Mouse (Mus musculus): ENCODE data around the gene Smndc1. TPM values are rescaled to one million over a fixed set of nuclear protein-coding genes. Genes with fewer than 3 reads are reported as not detected.

Smndc1 gene
- polyA plus RNA-seq, 1 experiment from 2014 or later, result 35.8 TPM

DNA sequence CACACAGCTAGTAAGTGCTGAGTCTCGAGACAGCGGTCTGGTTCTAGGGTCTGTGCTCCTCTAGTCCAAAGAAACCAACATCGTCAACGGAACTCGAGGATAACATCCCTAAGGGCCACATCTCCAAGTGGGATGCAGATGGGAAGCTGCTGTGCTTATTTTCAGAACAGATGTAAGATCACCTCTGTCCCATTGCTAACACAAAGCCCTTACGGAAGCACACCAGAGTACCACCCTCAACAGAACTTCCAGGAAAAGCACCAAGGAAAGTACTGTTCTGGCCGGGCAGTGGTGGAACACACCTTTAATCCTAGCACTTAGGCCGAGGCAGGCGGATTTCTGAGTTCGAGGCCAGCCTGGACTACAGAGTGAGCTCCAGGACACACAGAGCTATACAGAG is 12.0 kb downstream of the Smndc1 start:
- 86% methylated on average over 10 of the region's 10 CpGs for WGBS
- TF ChIP-seq EP300 (IDR thresholded peaks at IDR 0.05), result no peak
- TF ChIP-seq CTCF (IDR thresholded peaks at IDR 0.05), result no peak
- Histone ChIP-seq H3K9me3 (ENCODE audit: low read length) (no peaks in the 10 kb centered on the region), H3K27ac (ENCODE audit: low read length) (no peak overlapping the region), H3K4me1 (ENCODE audit: insufficient read depth, low read depth, low read length) (no peaks in the 10 kb centered on the region), H3K27me3 (replicated peaks; ENCODE audit: insufficient read depth, low read length) (no peaks in the 10 kb centered on the region), H3K4me2 (replicated peaks; ENCODE audit: low read depth, low read length) (no peak overlapping the region), H3K36me3 (ENCODE audit: insufficient read depth, low read length) (peaks cover 12% of the 10 kb centered on the region; the same call in 1 of the 2 replicates), H3K4me3 (ENCODE audit: low read depth, low read length) (no peak overlapping the region), H3K9ac (replicated peaks; ENCODE audit: low read depth) (no peak overlapping the region)
- no peak for DNase-seq (ENCODE audit: low spot score)
- ATAC-seq, result no peak

DNA sequence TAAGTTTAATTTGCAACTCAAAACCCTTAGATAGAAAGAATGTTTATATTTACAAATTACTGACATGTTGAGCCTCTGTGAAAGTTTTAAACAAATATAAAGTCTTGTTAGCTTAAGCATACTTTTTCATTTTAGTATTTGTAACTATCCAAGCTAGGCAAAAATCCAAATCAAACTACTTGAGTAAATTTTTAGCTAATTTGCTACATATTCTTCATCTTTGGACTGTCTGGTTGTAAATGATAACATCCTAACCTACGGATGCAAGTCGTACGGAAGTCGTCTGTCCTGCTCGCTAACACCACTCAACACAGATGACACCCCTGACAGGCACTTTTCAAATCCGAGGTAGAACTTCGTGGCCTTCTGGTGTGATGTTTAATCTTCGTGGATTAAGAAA is 12.7 kb downstream of the Smndc1 start:
- Histone ChIP-seq H3K9me3 (ENCODE audit: low read length) (no peaks in the 10 kb centered on the region), H3K36me3 (ENCODE audit: insufficient read depth, low read length) (0 out of 2 replicates have a peak, but pooled peaks cover 6% of the 10 kb centered on the region), H3K4me3 (ENCODE audit: low read depth, low read length) (no peak overlapping the region), H3K27ac (ENCODE audit: low read length) (no peak overlapping the region), H3K4me2 (replicated peaks; ENCODE audit: low read depth, low read length) (no peak overlapping the region), H3K9ac (replicated peaks; ENCODE audit: low read depth) (no peak overlapping the region), H3K4me1 (ENCODE audit: insufficient read depth, low read depth, low read length) (no peaks in the 10 kb centered on the region), H3K27me3 (replicated peaks; ENCODE audit: insufficient read depth, low read length) (no peaks in the 10 kb centered on the region)
- DNase-seq (ENCODE audit: low spot score) (no peak), ATAC-seq (no peak)
- TF ChIP-seq CTCF (IDR thresholded peaks at IDR 0.05), result no peak
- no peak for TF ChIP-seq EP300 (IDR thresholded peaks at IDR 0.05)
- 64% methylated on average over 8 of the region's 8 CpGs for WGBS

GRCm38 (mm10) chr19:53375816-53376215 is 14.6 kb downstream of the Smndc1 start:
- Histone ChIP-seq H3K4me3 (ENCODE audit: low read depth, low read length) (no peak overlapping the region), H3K4me2 (replicated peaks; ENCODE audit: low read depth, low read length) (no peak overlapping the region), H3K9me3 (ENCODE audit: low read length) (no peaks in the 10 kb centered on the region), H3K36me3 (ENCODE audit: insufficient read depth, low read length) (0 out of 2 replicates have a peak, but pooled peaks cover 6% of the 10 kb centered on the region), H3K27me3 (replicated peaks; ENCODE audit: insufficient read depth, low read length) (no peaks in the 10 kb centered on the region), H3K27ac (ENCODE audit: low read length) (no peak overlapping the region), H3K9ac (replicated peaks; ENCODE audit: low read depth) (no peak overlapping the region), H3K4me1 (ENCODE audit: insufficient read depth, low read depth, low read length) (no peaks in the 10 kb centered on the region)
- DNase-seq (ENCODE audit: low spot score), result no peak
- no peak for TF ChIP-seq CTCF (IDR thresholded peaks at IDR 0.05)
- TF ChIP-seq EP300 (IDR thresholded peaks at IDR 0.05), result no peak
- ATAC-seq, result no peak
- 90% methylated on average over 9 of the region's 9 CpGs for WGBS

DNA sequence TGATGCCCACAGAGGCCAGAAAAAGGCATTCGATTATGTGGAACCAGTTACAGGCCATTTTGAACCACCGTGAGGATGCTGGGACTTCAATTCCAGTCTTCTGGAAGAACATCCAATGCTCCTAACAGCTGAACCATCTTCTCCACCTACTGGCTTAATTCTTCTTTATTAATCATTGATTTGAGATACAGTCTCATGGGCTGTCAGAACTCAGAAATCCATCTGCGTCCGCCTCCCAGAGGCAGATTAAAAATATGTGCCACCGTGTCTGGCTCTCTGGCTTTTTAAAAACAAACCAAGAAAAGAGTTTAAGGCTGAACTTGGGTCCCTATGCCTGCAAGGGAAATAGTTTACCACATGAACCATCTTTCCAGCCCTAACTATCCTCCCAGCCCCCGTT is 15.1 kb downstream of the Smndc1 start:
- H3K36me3 ChIP-seq (ENCODE audit: insufficient read depth, low read length), result 0 out of 2 replicates have a peak, but pooled peaks cover 6% of the 10 kb centered on the region
- WGBS, result 91% methylated on average over 6 of the region's 6 CpGs
- TF ChIP-seq EP300 (IDR thresholded peaks at IDR 0.05) (no peak), CTCF (IDR thresholded peaks at IDR 0.05) (no peak)

DNA sequence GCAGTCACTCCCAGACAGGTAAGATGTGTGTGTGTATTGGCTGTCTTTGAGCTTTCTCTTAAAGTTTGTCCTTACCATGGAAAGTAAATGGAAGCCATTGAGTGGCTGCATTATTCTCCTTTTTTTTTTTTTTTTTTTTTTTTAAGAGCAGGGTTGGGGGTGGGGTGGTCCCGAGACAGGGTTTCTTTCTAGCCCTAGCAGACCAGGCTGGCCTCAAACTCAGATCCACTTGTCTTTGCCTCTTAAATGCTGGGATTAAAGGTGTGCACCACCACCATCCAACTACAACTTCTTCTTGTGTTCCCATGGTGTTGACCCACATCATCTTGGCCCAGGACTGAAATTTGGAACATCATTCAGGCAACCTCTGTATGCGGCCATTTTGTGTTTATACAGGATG is 16.8 kb downstream of the Smndc1 start:
- no peak for DNase-seq (ENCODE audit: low spot score)
- no peaks in the 10 kb centered on the region for H3K27me3 ChIP-seq (replicated peaks; ENCODE audit: insufficient read depth, low read length)

More for the DNA sequence above, 15.1 kb downstream of the Smndc1 start:
- no peak overlapping the region for H3K4me2 ChIP-seq (replicated peaks; ENCODE audit: low read depth, low read length)
- no peak overlapping the region for H3K9ac ChIP-seq (replicated peaks; ENCODE audit: low read depth)
- H3K4me3 ChIP-seq (ENCODE audit: low read depth, low read length), result no peak overlapping the region
- no peaks in the 10 kb centered on the region for H3K9me3 ChIP-seq (ENCODE audit: low read length)
- no peak for ATAC-seq
- no peak overlapping the region for H3K27ac ChIP-seq (ENCODE audit: low read length)
- DNase-seq (ENCODE audit: low spot score), result no peak
- no peaks in the 10 kb centered on the region for H3K27me3 ChIP-seq (replicated peaks; ENCODE audit: insufficient read depth, low read length)
- no peaks in the 10 kb centered on the region for H3K4me1 ChIP-seq (ENCODE audit: insufficient read depth, low read depth, low read length)

DNA sequence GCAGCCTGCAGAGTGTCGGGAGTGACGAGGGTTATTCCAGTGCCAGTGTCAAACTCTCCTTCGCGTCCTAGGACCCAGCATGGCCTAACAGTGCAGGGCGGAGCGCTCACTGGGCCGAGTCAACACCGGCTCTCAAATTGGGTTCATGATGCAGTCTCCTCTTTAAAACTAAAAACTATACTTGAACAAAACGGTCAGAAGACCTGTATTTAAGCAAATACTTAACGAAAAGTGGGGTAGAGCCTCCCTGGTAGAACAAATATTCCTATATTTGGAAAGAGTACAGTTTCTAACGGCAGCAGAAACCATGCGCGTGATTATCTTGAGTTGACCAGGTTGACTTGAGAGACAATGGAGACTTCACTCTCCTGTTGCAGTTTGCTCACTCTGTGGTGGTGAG is 18.7 kb downstream of the Smndc1 start, which contains the start of gene Gm10197:
TSS of gene Gm10197 (minus strand) at position 101 of the 400 bp plus-strand sequence.
- no peaks in the 10 kb centered on the region for H3K4me1 ChIP-seq (ENCODE audit: insufficient read depth, low read depth, low read length)
- 67% methylated on average over 13 of the region's 13 CpGs for WGBS
- H3K27me3 ChIP-seq (replicated peaks; ENCODE audit: insufficient read depth, low read length), result no peaks in the 10 kb centered on the region
- no peak within 1 kb of the TSS for H3K27ac ChIP-seq (ENCODE audit: low read length)
- no peaks in the 10 kb centered on the region for H3K9me3 ChIP-seq (ENCODE audit: low read length)
- no peak for DNase-seq (ENCODE audit: low spot score)
- ATAC-seq, result no peak
- H3K4me2 ChIP-seq (replicated peaks; ENCODE audit: low read depth, low read length), result no peak within 1 kb of the TSS
- H3K36me3 ChIP-seq (ENCODE audit: insufficient read depth, low read length), result no peaks in the 10 kb centered on the region
- H3K4me3 ChIP-seq (ENCODE audit: low read depth, low read length), result no peak within 1 kb of the TSS
- no peak for TF ChIP-seq CTCF (IDR thresholded peaks at IDR 0.05)
- no peak within 1 kb of the TSS for H3K9ac ChIP-seq (replicated peaks; ENCODE audit: low read depth)

More for the DNA sequence above, 16.8 kb downstream of the Smndc1 start:
- H3K4me2 ChIP-seq (replicated peaks; ENCODE audit: low read depth, low read length), result no peak overlapping the region
- H3K27ac ChIP-seq (ENCODE audit: low read length), result no peak overlapping the region
- no peaks in the 10 kb centered on the region for H3K9me3 ChIP-seq (ENCODE audit: low read length)
- WGBS, result 87% methylated on average over 2 of the region's 2 CpGs
- H3K36me3 ChIP-seq (ENCODE audit: insufficient read depth, low read length), result no peaks in the 10 kb centered on the region
- no peak for ATAC-seq
- H3K9ac ChIP-seq (replicated peaks; ENCODE audit: low read depth), result no peak overlapping the region
- TF ChIP-seq CTCF (IDR thresholded peaks at IDR 0.05) (no peak), EP300 (IDR thresholded peaks at IDR 0.05) (no peak)
- no peaks in the 10 kb centered on the region for H3K4me1 ChIP-seq (ENCODE audit: insufficient read depth, low read depth, low read length)
- no peak overlapping the region for H3K4me3 ChIP-seq (ENCODE audit: low read depth, low read length)

GRCm38 (mm10) chr19:53370233-53370632 is 20.1 kb downstream of the Smndc1 start:
- no peak for ATAC-seq
- Histone ChIP-seq H3K4me2 (replicated peaks; ENCODE audit: low read depth, low read length) (no peak overlapping the region), H3K27me3 (replicated peaks; ENCODE audit: insufficient read depth, low read length) (no peaks in the 10 kb centered on the region)

More at GRCm38 (mm10) chr19:53370233-53370632, 20.1 kb downstream of the Smndc1 start:
- DNase-seq (ENCODE audit: low spot score), result no peak
- Histone ChIP-seq H3K9me3 (ENCODE audit: low read length) (no peaks in the 10 kb centered on the region), H3K27ac (ENCODE audit: low read length) (no peak overlapping the region), H3K9ac (replicated peaks; ENCODE audit: low read depth) (no peak overlapping the region), H3K4me1 (ENCODE audit: insufficient read depth, low read depth, low read length) (peaks cover 12% of the 10 kb centered on the region; the same call in 1 of the 2 replicates), H3K4me3 (ENCODE audit: low read depth, low read length) (no peak overlapping the region), H3K36me3 (ENCODE audit: insufficient read depth, low read length) (no peaks in the 10 kb centered on the region)
- WGBS, result 74% methylated on average over 15 of the region's 15 CpGs
- TF ChIP-seq CTCF (IDR thresholded peaks at IDR 0.05) (no peak), EP300 (IDR thresholded peaks at IDR 0.05) (no peak)

Measured in lung, postnatal 0 days (tissue).